Mouse (Mus musculus): ENCODE measurements around the gene Efna4. TPM values are rescaled to one million over a fixed set of nuclear protein-coding genes. Genes with fewer than 3 reads are reported as not detected.
A peak's percentile ranks its signal among the peaks of the same experiment; 100 is the strongest.

The Efna4 gene
- total RNA-seq, 2 experiments from 2014 or later = 0.43 to 1.1 TPM

DNA sequence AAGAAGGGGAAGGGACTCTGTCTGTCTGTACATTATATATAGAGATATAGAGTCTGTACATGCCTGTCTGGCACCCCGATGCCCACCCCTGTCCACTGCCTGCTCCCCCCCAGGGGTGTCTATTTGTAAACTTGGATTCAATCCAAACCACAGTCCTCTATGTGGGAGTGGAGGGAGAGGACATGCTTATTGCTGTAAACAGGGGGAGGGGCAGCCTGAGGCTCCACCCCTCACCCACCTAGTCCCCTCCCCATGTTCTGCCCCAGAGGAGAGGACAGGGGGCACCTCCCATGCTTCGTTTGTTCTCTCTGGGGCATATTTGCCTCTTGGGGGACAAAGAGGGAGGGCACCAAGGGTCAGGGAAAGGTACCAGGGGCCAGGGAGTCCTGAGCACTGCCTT, 23.0 kb downstream of the Efna4 start:
- DNase-seq (ENCODE audit: low spot score in 2 of 2) = no peak

- no peak for DNase-seq (ENCODE audit: low spot score in 2 of 2)
Measured at GRCm38 (mm10) chr3:89314340-89314739, 23.5 kb downstream of the Efna4 start.

- DNase-seq (ENCODE audit: low spot score in 2 of 2) = peak; percentile 61 to 63
Measured at GRCm38 (mm10) chr3:89308089-89308488, 29.7 kb downstream of the Efna4 start.

GRCm38 (mm10) chr3:89305551-89306325, 32.1 kb downstream of the Efna4 start:
- no peak for DNase-seq (ENCODE audit: low spot score in 2 of 2)

GRCm38 (mm10) chr3:89305105-89305504, 32.7 kb downstream of the Efna4 start:
- DNase-seq (ENCODE audit: low spot score in 2 of 2) = no peak

DNA sequence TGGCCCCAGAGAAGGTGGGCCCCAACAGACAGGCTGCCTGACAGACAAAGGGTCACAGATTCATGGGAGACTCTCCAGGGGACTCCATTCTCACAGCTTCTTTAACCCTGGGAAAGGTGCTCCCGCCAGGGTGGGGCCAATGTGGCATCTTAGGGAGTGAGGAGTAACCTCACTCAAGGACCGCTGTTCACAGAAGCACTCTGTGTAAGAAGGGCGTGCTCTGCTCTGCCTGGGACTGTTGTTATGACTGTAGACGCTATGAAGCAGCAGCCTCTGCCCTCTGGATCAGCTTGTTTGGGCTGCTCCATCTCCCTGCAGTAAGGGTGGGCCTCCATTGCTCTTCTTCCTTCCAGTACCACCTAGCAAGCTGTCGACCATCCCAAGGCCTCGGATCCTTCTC, 33.4 kb downstream of the Efna4 start:
- no peak for DNase-seq (ENCODE audit: low spot score in 2 of 2)

- DNase-seq (ENCODE audit: low spot score in 2 of 2) = no peak
Measured at GRCm38 (mm10) chr3:89300514-89300913, 37.3 kb downstream of the Efna4 start.

DNA sequence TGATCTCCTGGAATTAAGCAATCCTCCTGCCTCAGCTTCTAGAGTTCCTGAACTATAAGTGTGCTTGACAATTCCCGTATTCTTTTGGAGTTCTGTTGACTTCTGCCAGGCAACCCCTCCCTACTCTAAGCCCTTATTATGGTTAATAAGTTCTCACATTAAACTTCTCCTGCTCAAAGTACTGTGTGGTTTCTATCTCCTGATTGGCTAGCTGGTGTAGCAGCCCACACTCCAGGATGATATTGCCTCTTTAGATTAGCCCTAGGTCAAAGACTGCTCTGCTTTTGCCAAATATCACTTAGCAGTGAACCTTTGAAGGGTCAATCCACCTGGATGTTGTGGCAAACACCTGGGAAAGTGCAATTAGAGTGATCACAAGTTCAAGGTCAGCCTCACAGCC, 37.8 kb downstream of the Efna4 start:
- no peak for DNase-seq (ENCODE audit: low spot score in 2 of 2)

GRCm38 (mm10) chr3:89299499-89299898, 38.3 kb downstream of the Efna4 start:
- DNase-seq (ENCODE audit: low spot score in 2 of 2) = no peak

GRCm38 (mm10) chr3:89298908-89299307, 38.9 kb downstream of the Efna4 start:
- DNase-seq (ENCODE audit: low spot score in 2 of 2) = no peak

GRCm38 (mm10) chr3:89296761-89297396, 40.9 kb downstream of the Efna4 start:
- DNase-seq (ENCODE audit: low spot score in 2 of 2) = no peak

DNA sequence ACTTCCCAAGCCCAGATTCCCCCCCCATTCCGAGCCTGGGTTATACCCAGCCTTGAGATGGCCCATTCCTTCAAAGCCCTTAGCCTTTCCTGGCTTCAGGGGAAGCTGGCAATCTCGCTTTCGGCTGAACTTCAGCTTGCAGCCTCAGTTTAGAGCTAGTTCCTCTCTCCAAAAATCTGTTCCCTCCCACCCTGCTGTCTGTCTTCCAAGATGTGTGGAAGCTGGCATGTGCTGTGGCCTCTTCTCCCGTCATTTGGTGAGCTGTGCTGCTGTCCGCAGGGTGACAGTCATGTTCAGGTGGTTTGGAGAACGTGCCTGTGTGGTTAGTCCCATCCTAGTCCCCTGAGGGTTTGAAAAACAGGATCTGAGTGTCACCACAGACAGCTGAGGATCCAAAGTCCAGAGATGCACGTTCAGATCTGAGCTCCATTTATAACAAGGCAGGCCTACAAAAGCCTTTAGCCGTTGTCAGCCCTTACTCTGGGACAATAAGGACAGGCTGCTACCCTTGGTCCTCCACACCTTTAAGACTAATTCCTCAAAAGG, 42.1 kb downstream of the Efna4 start:
- no peak for DNase-seq (ENCODE audit: low spot score in 2 of 2)

- no peak for DNase-seq (ENCODE audit: low spot score in 2 of 2)
Measured at GRCm38 (mm10) chr3:89294195-89294594, 43.6 kb downstream of the Efna4 start.

DNA sequence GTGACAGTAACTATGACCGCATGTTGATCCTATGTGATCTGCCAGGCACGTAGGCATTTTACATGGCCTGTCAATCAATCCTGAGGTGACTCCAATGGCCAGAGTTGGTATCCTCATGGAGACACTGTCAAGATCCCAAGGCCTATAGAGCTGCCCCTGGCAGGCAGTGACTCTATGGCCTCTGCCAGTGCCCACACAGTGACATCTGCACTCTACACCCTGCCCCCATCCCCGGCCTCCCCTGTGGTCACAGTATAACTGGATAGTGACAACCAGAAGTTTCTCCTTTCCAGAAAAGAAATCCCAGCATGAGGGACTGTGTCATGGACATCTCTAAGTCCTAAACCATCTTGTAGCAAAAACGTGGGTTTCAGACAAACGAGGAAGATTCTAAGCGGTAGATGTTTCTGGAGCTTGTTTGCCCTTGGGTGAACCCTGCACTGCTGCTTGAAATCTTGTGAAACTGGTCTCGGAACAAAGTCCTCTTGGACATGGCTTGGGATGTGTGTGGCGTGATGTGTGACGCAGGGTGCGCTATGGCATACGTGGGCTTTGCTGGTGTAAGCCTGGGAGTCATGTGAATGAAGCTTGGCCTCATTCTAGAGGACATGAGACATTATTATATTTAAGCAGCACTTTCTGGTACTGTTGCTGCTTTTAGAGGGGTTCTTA, 44.4 kb downstream of the Efna4 start:
- DNase-seq (ENCODE audit: low spot score in 2 of 2) = no peak

DNA sequence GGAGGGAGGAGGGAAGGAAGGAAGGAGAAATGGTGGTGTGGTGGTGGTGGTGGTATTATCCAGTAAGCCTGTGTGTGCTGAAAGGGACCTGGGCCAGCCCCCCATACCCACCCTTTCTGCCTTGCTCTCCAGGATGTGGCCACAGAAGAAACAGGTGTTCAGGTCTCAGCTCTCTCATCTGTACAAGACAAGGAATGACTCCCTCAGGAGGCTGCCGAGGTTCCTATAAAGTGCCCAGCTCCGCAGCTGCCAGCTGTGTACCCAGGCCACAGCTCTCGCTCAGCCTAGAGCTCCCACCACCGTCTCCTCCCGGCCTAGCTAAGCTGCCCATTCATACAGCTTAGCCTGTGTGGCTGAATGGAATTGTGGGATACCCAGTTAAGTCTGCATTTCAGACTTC, 45.5 kb downstream of the Efna4 start:
- DNase-seq (ENCODE audit: low spot score in 2 of 2) = no peak

- no peak for DNase-seq (ENCODE audit: low spot score in 2 of 2)
Measured at GRCm38 (mm10) chr3:89291874-89292273, 46.0 kb downstream of the Efna4 start.

- no peak for DNase-seq (ENCODE audit: low spot score in 2 of 2)
Measured at GRCm38 (mm10) chr3:89288503-89288928, 49.3 kb downstream of the Efna4 start.

- no peak for DNase-seq (ENCODE audit: low spot score in 2 of 2)
Measured at GRCm38 (mm10) chr3:89287286-89287685, 50.5 kb downstream of the Efna4 start.

- no peak for DNase-seq (ENCODE audit: low spot score in 2 of 2)
Measured at GRCm38 (mm10) chr3:89285526-89285925, 52.3 kb downstream of the Efna4 start.

- DNase-seq (ENCODE audit: low spot score in 2 of 2) = no peak
Measured at GRCm38 (mm10) chr3:89284261-89284660, 53.6 kb downstream of the Efna4 start.
